ENCODE assay signal across 24 mouse cellular contexts in genomic region chr8:106007891-106008290, GRCm38 (mm10). TPM values are rescaled to one million over a fixed set of nuclear protein-coding genes. Genes with fewer than 3 reads are reported as not detected.
DNase-seq lines count a peak whose midpoint lies in the region; ATAC-seq and TF ChIP-seq lines count a peak whose summit lies in the region.
"Not testable (repeated sequence)": the region's sequence is repeated elsewhere in the genome, so short reads cannot be mapped to it uniquely, and the experiment has no call there.
"Had no signal": no experiment of that assay in that cellular context is flagged by ENCODE, and none has a peak within 500 bp of the region (broad histone marks: within the 10 kb centered on the region; RNA-seq: fewer than 3 reads in every experiment).

No protein-coding gene starts in this region.

- H3K4me2 ChIP-seq in heart, postnatal 0 days (ENCODE audit: low read depth, low read length); midbrain, postnatal 0 days (ENCODE audit: low read depth, low read length, poor library complexity, severe bottlenecking): not testable (repeated sequence)

- not testable (repeated sequence) for H3K27me3 ChIP-seq in MEL (ENCODE audit: control insufficient read depth in 1 of 2, insufficient read depth in 2 of 2, low read length in 2 of 2); heart, postnatal 0 days (ENCODE audit: control insufficient read depth, insufficient read depth, low read length); liver, adult 2 months (ENCODE audit: control insufficient read depth, insufficient read depth, low read length); midbrain, postnatal 0 days (ENCODE audit: insufficient read depth, low read length)

- not testable (repeated sequence) for H3K9me3 ChIP-seq in MEL (replicated peaks; ENCODE audit: insufficient read depth, low read length); heart, postnatal 0 days (replicated peaks; ENCODE audit: control insufficient read depth, low read length); midbrain, postnatal 0 days (ENCODE audit: low read length)

- H3K27ac ChIP-seq in MEL (ENCODE audit: control insufficient read depth, low read depth, low read length); heart, postnatal 0 days (ENCODE audit: low read depth); liver, adult 2 months (replicated peaks; ENCODE audit: insufficient read depth, low read depth, low read length); midbrain, postnatal 0 days (ENCODE audit: low read depth, low read length): not testable (repeated sequence)

- 56% methylated on average over 3 of the region's 3 CpGs for WGBS in heart, postnatal 0 days
- 31% methylated on average over 3 of the region's 3 CpGs for WGBS in liver, adult 2 months
- 70% methylated on average over 3 of the region's 3 CpGs for WGBS in midbrain, postnatal 0 days

- not testable (repeated sequence) for TF ChIP-seq POLR2A in MEL (IDR thresholded peaks at IDR 0.05; ENCODE audit: control insufficient read depth in 1 of 2, insufficient read depth in 1 of 2, low read depth in 1 of 2, low read length in 2 of 2, poor library complexity in 1 of 2); liver, adult 2 months (IDR thresholded peaks at IDR 0.05; ENCODE audit: extremely low read depth, insufficient read depth, low read length)

- not testable (repeated sequence) for H3K4me3 ChIP-seq in MEL (ENCODE audit: control insufficient read depth in 1 of 2, insufficient read depth in 1 of 2, low read depth in 2 of 2, low read length in 2 of 2); heart, postnatal 0 days (ENCODE audit: low read depth, low read length); liver, adult 2 months (ENCODE audit: insufficient read depth, low read depth, low read length); midbrain, postnatal 0 days (ENCODE audit: low read depth, low read length)

- TF ChIP-seq EP300 in MEL (IDR thresholded peaks at IDR 0.05; ENCODE audit: low read depth in 1 of 2, low read length in 2 of 2); heart, postnatal 0 days (IDR thresholded peaks at IDR 0.05; ENCODE audit: low read depth): not testable (repeated sequence)

- H3K36me3 ChIP-seq in MEL (ENCODE audit: control insufficient read depth in 1 of 2, insufficient read depth in 2 of 2, low read length in 2 of 2) = peaks cover 0 to 14% of the 10 kb centered on the region in 2 experiments; a peak in 2 of 4 replicates
- H3K36me3 ChIP-seq in heart, postnatal 0 days (replicated peaks; ENCODE audit: control insufficient read depth, insufficient read depth, low read length); liver, adult 2 months (ENCODE audit: control insufficient read depth, insufficient read depth, low read length); midbrain, postnatal 0 days (ENCODE audit: insufficient read depth, low read length): not testable (repeated sequence)

- H3K4me1 ChIP-seq in MEL (ENCODE audit: control insufficient read depth in 1 of 2, insufficient read depth in 2 of 2, low read length in 2 of 2) = peaks cover 0 to 17% of the 10 kb centered on the region in 2 experiments
- peaks cover 18% of the 10 kb centered on the region for H3K4me1 ChIP-seq in heart, postnatal 0 days (ENCODE audit: control insufficient read depth, insufficient read depth)
- not testable (repeated sequence) for H3K4me1 ChIP-seq in liver, adult 2 months (ENCODE audit: control insufficient read depth, insufficient read depth, low read length)
- peaks cover 12% of the 10 kb centered on the region for H3K4me1 ChIP-seq in midbrain, postnatal 0 days (ENCODE audit: insufficient read depth, low read length)

- not testable (repeated sequence) for H3K9ac ChIP-seq in MEL (ENCODE audit: control insufficient read depth, low read depth, low read length, poor library complexity, severe bottlenecking); heart, postnatal 0 days (replicated peaks; ENCODE audit: low read depth, low read length); liver, adult 2 months (ENCODE audit: low read depth, low read length); midbrain, postnatal 0 days (replicated peaks; ENCODE audit: low read length, poor library complexity, severe bottlenecking)

- TF ChIP-seq CTCF in MEL (IDR thresholded peaks at IDR 0.05 in 2 of 3, conservative IDR thresholded peaks at IDR 0.05 in 1 of 3; ENCODE audit: control insufficient read depth in 1 of 3, insufficient read depth in 1 of 3, low read depth in 2 of 3, low read length in 3 of 3, poor library complexity in 1 of 3, severe bottlenecking in 1 of 3) = peak in 2 of 3 experiments; percentile 5 to 39; a peak in 2 of 6 replicates
- TF ChIP-seq CTCF in heart, postnatal 0 days (IDR thresholded peaks at IDR 0.05; ENCODE audit: low read depth) = 0 out of 2 replicates have a peak, but pooled peaks have one; percentile 4
- not testable (repeated sequence) for TF ChIP-seq CTCF in liver, adult 2 months (IDR thresholded peaks at IDR 0.05; ENCODE audit: low read depth, low read length)
- TF ChIP-seq CTCF in midbrain, postnatal 0 days (IDR thresholded peaks at IDR 0.05) = peak; percentile 14; the same call in 1 of the 2 replicates

- peak; percentile 44 for DNase-seq in A20 (ENCODE audit: low read depth, low spot score)
- peak; percentile 41 for DNase-seq in MEL (ENCODE audit: low read depth, low spot score)
- peak; percentile 43 for DNase-seq in ZHBTc4 (ENCODE audit: low read depth, low spot score)
- DNase-seq in heart, postnatal 0 days (ENCODE audit: low spot score); midbrain, postnatal 0 days (ENCODE audit: low spot score): not testable (repeated sequence)
- DNase-seq in kidney, adult 9 months = peak; percentile 23
- peak; percentile 56 for DNase-seq in liver, adult 2 months (ENCODE audit: extremely low read depth, low read depth, low spot score)

- not testable (repeated sequence) for ATAC-seq in heart, postnatal 0 days (ENCODE audit: insufficient read depth, low read depth); midbrain, postnatal 0 days (ENCODE audit: low FRiP score)

- peaks cover 16% of the 10 kb centered on the region for H3K79me2 ChIP-seq in MEL (ENCODE audit: control insufficient read depth, insufficient read depth, low read length, poor library complexity)
- H3K79me2 ChIP-seq in liver, adult 2 months (ENCODE audit: control insufficient read depth, insufficient read depth, low read length) = not testable (repeated sequence)

- TF ChIP-seq RAD21 in MEL (IDR thresholded peaks at IDR 0.05; ENCODE audit: low read depth, low read length) = peak; percentile 6

RNA-seq across cellular contexts. Expression of gene Dpep2nb, which starts 2.1 kb away (rescaled TPM):
- not detected in 2 replicates for total RNA-seq in MEL (2012; rRNA removed)
- under 1 TPM in 1 of 2 experiments, not detected in 1; 0.14 TPM for polyA plus RNA-seq in MEL (2012; ENCODE audit: insufficient read depth in 1 of 2, insufficient read length in 2 of 2, low read depth in 1 of 2, low replicate concordance in 2 of 2, missing spikeins in 1 of 2)
- total RNA-seq in heart, postnatal 0 days (2014; rRNA removed; ENCODE audit: low replicate concordance) = not detected in 2 replicates
- polyA plus RNA-seq in heart, postnatal 0 days (2015; fragmentation: Nextera tagmentation; extraction: Ambion mirVana) = 0.20 and 0.21 TPM in 2 replicates
- total RNA-seq in liver, adult 2 months (2014; rRNA removed) = not detected in 2 replicates
- not detected in 2 replicates for polyA plus RNA-seq in liver, adult 2 months (2012; rRNA removed)
- total RNA-seq in midbrain, postnatal 0 days (2014; rRNA removed) = not detected in 2 replicates
- not detected in 2 replicates for polyA plus RNA-seq in midbrain, postnatal 0 days (2015; fragmentation: Nextera tagmentation; extraction: Ambion mirVana)
- total RNA-seq: adrenal gland, adult 2 months; adrenal gland, postnatal 25 days; forebrain, postnatal 0 days; gastrocnemius, adult 18-20 months; gastrocnemius, postnatal 25 days; granulocyte monocyte progenitor cell, adult 5-6 weeks; heart, postnatal 10 days; heart, postnatal 4 days had no signal
- polyA plus RNA-seq: adrenal gland, adult 2 months; CD4-positive, CD25-positive, alpha-beta regulatory T cell, adult 4 months; cerebellum, adult 2 months; embryonic facial prominence, embryonic 10.5 days; embryonic facial prominence, embryonic 14.5 days; forebrain, embryonic 13.5 days; forebrain, postnatal 0 days; hindbrain, embryonic 12.5 days; hindbrain, embryonic 16.5 days; intestine, embryonic 14.5 days had no signal

RNA-seq across cellular contexts. Expression of gene Ddx28, which starts 3.8 kb away (rescaled TPM):
- 23.4 and 29.9 TPM in 2 replicates for total RNA-seq in MEL (2012; rRNA removed)
- polyA plus RNA-seq in MEL (2012; ENCODE audit: insufficient read depth in 1 of 2, insufficient read length in 2 of 2, low read depth in 1 of 2, low replicate concordance in 2 of 2, missing spikeins in 1 of 2) = 10 to 100 TPM in 1 of 2 experiments, not detected in 1; 21.8 TPM
- total RNA-seq in heart, postnatal 0 days (2014; rRNA removed; ENCODE audit: low replicate concordance) = 25.8 and 35.4 TPM in 2 replicates
- 10.9 TPM in 2 replicates for polyA plus RNA-seq in heart, postnatal 0 days (2015; fragmentation: Nextera tagmentation; extraction: Ambion mirVana)
- total RNA-seq in liver, adult 2 months (2014; rRNA removed) = 10.3 and 12.2 TPM in 2 replicates
- 9.6 and 10.6 TPM in 2 replicates for polyA plus RNA-seq in liver, adult 2 months (2012; rRNA removed)
- total RNA-seq in midbrain, postnatal 0 days (2014; rRNA removed) = 29.7 and 36.3 TPM in 2 replicates
- 22.8 and 22.9 TPM in 2 replicates for polyA plus RNA-seq in midbrain, postnatal 0 days (2015; fragmentation: Nextera tagmentation; extraction: Ambion mirVana)

RNA-seq across cellular contexts. Expression of gene Dus2, which starts 16.8 kb away (rescaled TPM):
- total RNA-seq in MEL (2012; rRNA removed) = 8.6 and 9.2 TPM in 2 replicates
- 10 to 100 TPM in 1 of 2 experiments, not detected in 1; 11.9 TPM for polyA plus RNA-seq in MEL (2012; ENCODE audit: insufficient read depth in 1 of 2, insufficient read length in 2 of 2, low read depth in 1 of 2, low replicate concordance in 2 of 2, missing spikeins in 1 of 2)
- 8.5 and 9.8 TPM in 2 replicates for total RNA-seq in heart, postnatal 0 days (2014; rRNA removed; ENCODE audit: low replicate concordance)
- 8.6 and 9.0 TPM in 2 replicates for polyA plus RNA-seq in heart, postnatal 0 days (2015; fragmentation: Nextera tagmentation; extraction: Ambion mirVana)
- total RNA-seq in liver, adult 2 months (2014; rRNA removed) = 5.7 and 6.8 TPM in 2 replicates
- 5.6 and 7.1 TPM in 2 replicates for polyA plus RNA-seq in liver, adult 2 months (2012; rRNA removed)
- 16.3 and 18.8 TPM in 2 replicates for total RNA-seq in midbrain, postnatal 0 days (2014; rRNA removed)
- 21.3 and 22.2 TPM in 2 replicates for polyA plus RNA-seq in midbrain, postnatal 0 days (2015; fragmentation: Nextera tagmentation; extraction: Ambion mirVana)

RNA-seq across cellular contexts. Expression of gene Dpep3, which starts 28.7 kb away (rescaled TPM):
- total RNA-seq in MEL (2012; rRNA removed) = not detected in 2 replicates
- polyA plus RNA-seq in MEL (2012; ENCODE audit: insufficient read depth in 1 of 2, insufficient read length in 2 of 2, low read depth in 1 of 2, low replicate concordance in 2 of 2, missing spikeins in 1 of 2) = under 1 TPM in 1 of 2 experiments, not detected in 1; 0.11 TPM
- not detected in 2 replicates for total RNA-seq in heart, postnatal 0 days (2014; rRNA removed; ENCODE audit: low replicate concordance)
- polyA plus RNA-seq in heart, postnatal 0 days (2015; fragmentation: Nextera tagmentation; extraction: Ambion mirVana) = not detected in 2 replicates
- total RNA-seq in liver, adult 2 months (2014; rRNA removed) = not detected in 2 replicates
- polyA plus RNA-seq in liver, adult 2 months (2012; rRNA removed) = not detected in 2 replicates
- not detected in 2 replicates for total RNA-seq in midbrain, postnatal 0 days (2014; rRNA removed)
- polyA plus RNA-seq in midbrain, postnatal 0 days (2015; fragmentation: Nextera tagmentation; extraction: Ambion mirVana) = not detected in 2 replicates
- total RNA-seq: adrenal gland, adult 2 months; adrenal gland, postnatal 25 days; forebrain, postnatal 0 days; gastrocnemius, adult 18-20 months; gastrocnemius, postnatal 25 days; granulocyte monocyte progenitor cell, adult 5-6 weeks; heart, postnatal 10 days; heart, postnatal 4 days had no signal
- polyA plus RNA-seq: CD4-positive, CD25-positive, alpha-beta regulatory T cell, adult 4 months; cerebellum, adult 2 months; embryonic facial prominence, embryonic 10.5 days; embryonic facial prominence, embryonic 14.5 days; forebrain, embryonic 13.5 days; forebrain, postnatal 0 days; heart, embryonic 13.5 days; hindbrain, embryonic 12.5 days; hindbrain, embryonic 16.5 days; intestine, embryonic 14.5 days had no signal

RNA-seq across cellular contexts. Expression of gene Slc12a4, which starts 42.0 kb away (rescaled TPM):
- total RNA-seq in MEL (2012; rRNA removed) = 22.2 and 25.6 TPM in 2 replicates
- polyA plus RNA-seq in MEL (2012; ENCODE audit: insufficient read depth in 1 of 2, insufficient read length in 2 of 2, low read depth in 1 of 2, low replicate concordance in 2 of 2, missing spikeins in 1 of 2) = 10 to 100 TPM in 1 of 2 experiments, not detected in 1; 32.3 TPM
- total RNA-seq in heart, postnatal 0 days (2014; rRNA removed; ENCODE audit: low replicate concordance) = 36.7 and 40.7 TPM in 2 replicates
- polyA plus RNA-seq in heart, postnatal 0 days (2015; fragmentation: Nextera tagmentation; extraction: Ambion mirVana) = 32.8 and 34.9 TPM in 2 replicates
- total RNA-seq in liver, adult 2 months (2014; rRNA removed) = 10.8 and 14.2 TPM in 2 replicates
- polyA plus RNA-seq in liver, adult 2 months (2012; rRNA removed) = 10.7 and 16.0 TPM in 2 replicates
- total RNA-seq in midbrain, postnatal 0 days (2014; rRNA removed) = 11.8 and 12.1 TPM in 2 replicates
- polyA plus RNA-seq in midbrain, postnatal 0 days (2015; fragmentation: Nextera tagmentation; extraction: Ambion mirVana) = 9.6 and 12.0 TPM in 2 replicates
